Mouse (Mus musculus): ENCODE results near the gene D930048N14Rik.
"Not testable (repeated sequence)": the region's sequence is repeated elsewhere in the genome, so short reads cannot be mapped to it uniquely, and the experiment has no call there.

Gene D930048N14Rik

GRCm38 (mm10) chr11:51652889-51653418 is 2.2 kb downstream of the D930048N14Rik start:
- no peak for DNase-seq (ENCODE audit: low read depth, low spot score)

GRCm38 (mm10) chr11:51653736-51654135 is 3.0 kb downstream of the D930048N14Rik start:
- DNase-seq (ENCODE audit: low read depth, low spot score) = no peak

- DNase-seq (ENCODE audit: low read depth, low spot score) = no peak
Measured at GRCm38 (mm10) chr11:51654891-51655290, 4.1 kb downstream of the D930048N14Rik start.

GRCm38 (mm10) chr11:51656798-51657521 is 6.2 kb downstream of the D930048N14Rik start:
- DNase-seq (ENCODE audit: low read depth, low spot score) = no peak

- DNase-seq (ENCODE audit: low read depth, low spot score) = no peak
Measured at GRCm38 (mm10) chr11:51658291-51658690, 7.5 kb downstream of the D930048N14Rik start.

GRCm38 (mm10) chr11:51658705-51659104 is 8.0 kb downstream of the D930048N14Rik start:
- DNase-seq (ENCODE audit: low read depth, low spot score) = no peak

- no peak for DNase-seq (ENCODE audit: low read depth, low spot score)
Measured at GRCm38 (mm10) chr11:51661867-51662365, 11.2 kb downstream of the D930048N14Rik start.

- DNase-seq (ENCODE audit: low read depth, low spot score) = no peak
Measured at GRCm38 (mm10) chr11:51662632-51663031, 11.9 kb downstream of the D930048N14Rik start.

GRCm38 (mm10) chr11:51664747-51665146 is 14.0 kb downstream of the D930048N14Rik start:
- DNase-seq (ENCODE audit: low read depth, low spot score) = not testable (repeated sequence)

GRCm38 (mm10) chr11:51670846-51671245 is 20.1 kb downstream of the D930048N14Rik start:
- no peak for DNase-seq (ENCODE audit: low read depth, low spot score)

- no peak for DNase-seq (ENCODE audit: low read depth, low spot score)
Measured at GRCm38 (mm10) chr11:51671376-51671775, 20.6 kb downstream of the D930048N14Rik start.

- no peak for DNase-seq (ENCODE audit: low read depth, low spot score)
Measured at GRCm38 (mm10) chr11:51673291-51673690, 22.5 kb downstream of the D930048N14Rik start.

- no peak for DNase-seq (ENCODE audit: low read depth, low spot score)
Measured at GRCm38 (mm10) chr11:51675386-51675785, 24.6 kb downstream of the D930048N14Rik start.

- no peak for DNase-seq (ENCODE audit: low read depth, low spot score)
Measured at GRCm38 (mm10) chr11:51677737-51678418, 27.1 kb downstream of the D930048N14Rik start.

GRCm38 (mm10) chr11:51679466-51679865 is 28.7 kb downstream of the D930048N14Rik start:
- DNase-seq (ENCODE audit: low read depth, low spot score) = no peak

- DNase-seq (ENCODE audit: low read depth, low spot score) = peak; percentile 86
Measured at GRCm38 (mm10) chr11:51681324-51681975, 30.7 kb downstream of the D930048N14Rik start.

- DNase-seq (ENCODE audit: low read depth, low spot score) = no peak
Measured at GRCm38 (mm10) chr11:51681976-51682374, 31.2 kb downstream of the D930048N14Rik start.

GRCm38 (mm10) chr11:51688330-51689328 is 37.9 kb downstream of the D930048N14Rik start, which contains the start of gene 0610009B22Rik:
TSS of gene 0610009B22Rik (minus strand) at chr11:51688874.
- peak; percentile 100 for DNase-seq (ENCODE audit: low read depth, low spot score)

- DNase-seq (ENCODE audit: low read depth, low spot score) = no peak
Measured at GRCm38 (mm10) chr11:51689343-51689742, 38.6 kb downstream of the D930048N14Rik start.

GRCm38 (mm10) chr11:51690597-51690996 is 39.8 kb downstream of the D930048N14Rik start:
- not testable (repeated sequence) for DNase-seq (ENCODE audit: low read depth, low spot score)

- DNase-seq (ENCODE audit: low read depth, low spot score) = no peak
Measured at GRCm38 (mm10) chr11:51694984-51695383, 44.2 kb downstream of the D930048N14Rik start.

All from CD4-positive helper T cell, adult 2 months (primary cell).